Mouse (Mus musculus): Measurements from ENCODE around the gene Spata19.

The Spata19 gene

DNA sequence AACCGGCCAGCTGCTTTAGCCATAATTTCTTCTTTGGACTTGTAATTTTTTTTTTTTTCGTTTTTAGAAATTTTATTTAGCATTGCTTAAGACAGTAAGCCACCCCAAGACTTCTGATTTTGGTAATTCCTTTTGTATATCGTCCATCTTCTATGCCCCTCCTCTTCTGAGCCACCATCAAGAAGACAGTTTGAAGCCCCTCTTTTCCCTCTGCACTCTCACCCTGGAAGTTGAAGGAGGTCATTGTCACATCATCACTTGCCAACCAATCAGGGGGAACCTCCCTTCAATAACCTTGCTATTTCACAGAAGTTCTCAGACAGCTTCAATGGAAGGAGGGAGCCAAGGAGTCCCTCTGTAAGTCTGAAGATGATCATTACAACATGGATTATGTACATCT, at the start of gene Spata19:
Spata19 (plus strand) TSS at position 301 of the 400 bp plus-strand sequence.
- DNase-seq: no peak

DNA sequence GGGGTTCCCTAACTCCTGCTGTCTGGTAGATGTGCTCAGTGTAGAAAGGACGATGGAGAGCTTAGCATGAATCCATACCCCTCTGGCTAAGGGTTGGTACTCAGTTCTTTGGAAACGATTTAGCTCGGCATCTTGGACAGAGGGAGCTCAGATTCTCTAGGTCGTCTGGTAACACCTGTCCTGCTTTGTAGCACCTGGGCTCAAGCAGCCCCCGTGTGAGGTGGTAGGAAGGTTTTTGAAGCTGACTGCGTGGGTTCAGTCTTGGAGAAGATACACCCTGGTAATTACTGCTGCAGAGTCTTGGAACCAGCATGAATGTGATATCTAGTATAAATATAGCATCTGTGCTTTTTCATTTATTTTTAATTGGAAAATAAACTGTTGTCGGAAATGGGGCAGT, 43.5 kb upstream of the Spata19 start:
- DNase-seq: peak; percentile 48

DNA sequence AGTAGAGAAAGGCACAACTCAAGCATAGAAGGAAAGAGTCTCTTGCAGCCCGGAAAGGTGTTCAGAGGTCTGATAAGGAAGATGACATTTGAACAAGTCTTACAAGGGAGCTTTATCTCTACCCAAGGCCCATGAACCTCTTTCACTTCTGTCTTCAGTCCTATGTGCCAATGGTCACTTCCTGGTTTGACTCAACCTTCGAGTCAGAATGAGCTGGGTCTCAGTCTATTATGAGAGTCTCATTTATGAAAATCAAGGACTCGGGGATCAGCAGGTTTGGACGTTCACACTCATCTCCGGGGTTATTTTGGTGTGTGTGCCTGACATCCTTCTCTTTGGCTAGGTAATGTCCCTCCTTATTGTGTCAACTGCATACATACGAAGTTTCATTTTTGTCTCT, 38.7 kb upstream of the Spata19 start:
- DNase-seq: no peak

DNA sequence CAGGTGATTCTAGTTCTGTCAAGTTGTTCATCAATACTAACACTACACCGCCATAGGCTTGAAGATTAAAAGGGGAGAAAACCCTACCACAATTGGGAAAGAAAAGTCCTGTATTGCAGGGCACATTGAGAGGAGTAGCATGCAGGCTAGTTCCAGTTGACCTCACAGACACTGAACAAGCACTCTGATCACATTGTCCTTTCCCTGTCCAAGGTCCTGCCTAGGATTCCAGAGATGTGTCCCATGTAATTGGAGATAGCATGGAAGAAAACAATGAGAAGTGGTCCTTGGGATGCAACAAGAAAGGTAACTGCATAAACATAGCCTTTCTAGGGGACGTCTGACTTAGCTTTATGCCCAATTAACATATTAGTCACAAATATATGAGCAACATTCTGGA, 29.4 kb upstream of the Spata19 start:
- DNase-seq: no peak

DNA sequence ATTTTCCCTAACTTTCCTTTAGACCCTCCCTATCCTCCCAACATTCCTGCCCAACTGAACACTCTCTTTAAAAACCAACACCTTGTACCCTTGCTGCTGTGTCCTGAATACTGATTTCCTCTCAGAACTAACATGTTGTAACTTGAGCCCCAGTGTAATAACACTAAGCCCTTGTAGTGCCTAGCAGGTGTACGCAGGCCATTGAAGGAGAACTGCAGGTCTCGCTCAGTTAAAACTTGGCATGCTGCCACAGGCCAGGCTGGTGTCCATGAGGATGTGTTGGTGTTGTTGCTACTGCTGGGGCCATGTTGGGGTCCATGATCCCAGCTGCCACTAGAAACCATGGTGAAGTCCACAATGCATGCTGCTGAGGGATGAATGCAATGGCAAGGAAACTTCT, 27.5 kb upstream of the Spata19 start:
- no peak for DNase-seq

DNA sequence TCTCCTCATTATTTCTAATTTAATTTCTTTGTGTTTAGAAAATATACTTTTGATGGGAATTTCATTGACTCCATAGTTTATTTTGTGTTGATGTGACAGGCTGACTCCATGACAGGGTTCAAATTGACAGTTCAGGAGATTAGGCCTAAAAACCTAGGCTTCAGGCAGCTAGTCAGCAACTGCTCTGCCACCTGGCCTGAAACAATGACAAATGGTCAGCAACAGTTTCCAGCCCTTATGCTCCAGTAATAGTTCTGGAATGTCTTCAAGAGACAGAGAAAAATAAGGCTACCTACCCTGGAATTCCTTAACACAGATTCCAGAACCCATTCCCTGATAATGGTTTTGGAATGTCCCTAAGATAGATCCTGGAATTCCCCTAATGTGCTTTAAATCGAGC, 20.9 kb upstream of the Spata19 start:
- DNase-seq: no peak

DNA sequence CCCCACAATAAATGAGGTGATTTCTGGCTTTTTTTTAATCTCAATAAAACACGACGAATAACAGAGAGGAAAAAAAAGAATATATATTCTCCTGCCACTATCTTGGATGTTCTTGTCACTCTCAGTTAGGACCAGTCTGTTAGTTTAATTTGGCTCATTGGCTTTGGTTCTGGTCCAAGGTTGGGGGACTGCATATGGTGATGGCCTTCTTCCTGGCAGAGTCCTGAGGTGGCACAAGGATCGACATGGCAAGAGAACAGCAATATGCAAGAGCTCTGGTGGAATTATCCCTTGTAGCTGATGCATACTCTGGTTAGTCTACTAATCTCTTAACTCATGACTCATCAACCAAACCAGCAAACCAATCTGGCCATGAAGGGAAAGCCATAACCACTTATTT, 9.6 kb upstream of the Spata19 start:
- no peak for DNase-seq

DNA sequence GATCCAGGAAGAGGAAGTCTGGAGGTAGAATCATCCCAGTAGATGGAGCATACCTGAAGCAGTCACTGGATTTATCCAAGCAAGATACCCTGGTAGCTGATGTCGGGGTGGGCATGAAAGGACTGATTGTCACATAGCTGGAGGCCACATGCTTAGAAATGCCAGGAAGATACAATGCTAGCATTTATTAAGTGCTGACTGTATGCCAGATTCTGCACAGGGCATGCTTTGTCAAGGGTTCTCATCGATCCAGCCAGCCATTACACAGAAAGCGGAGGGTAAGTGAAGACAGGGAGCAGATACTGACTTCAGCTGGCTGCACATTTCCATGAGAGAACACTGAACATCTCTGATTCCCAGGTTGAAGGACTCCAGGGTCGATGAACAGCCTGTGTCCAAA, 4.6 kb downstream of the Spata19 start:
- peak; percentile 79 for DNase-seq

DNA sequence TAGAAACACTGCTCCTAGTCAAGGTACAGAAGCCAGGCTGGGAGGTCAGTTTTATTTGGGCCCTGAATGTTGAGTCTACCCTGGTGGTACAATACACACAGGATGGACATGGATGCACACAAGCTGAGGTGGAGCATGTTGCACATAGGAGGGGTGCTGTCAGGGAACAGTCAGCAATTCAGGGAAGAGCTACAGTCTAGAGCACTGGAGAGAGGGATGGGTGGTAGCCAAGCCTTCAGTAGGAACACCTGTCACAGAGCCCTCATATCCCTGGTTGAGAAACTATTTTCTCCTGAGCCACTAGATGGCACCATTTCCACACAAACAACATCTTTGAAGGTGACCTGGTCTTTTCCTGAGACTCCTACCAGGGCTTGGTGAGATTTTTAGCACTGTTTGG, 13.1 kb downstream of the Spata19 start:
- peak; percentile 40 for DNase-seq

DNA sequence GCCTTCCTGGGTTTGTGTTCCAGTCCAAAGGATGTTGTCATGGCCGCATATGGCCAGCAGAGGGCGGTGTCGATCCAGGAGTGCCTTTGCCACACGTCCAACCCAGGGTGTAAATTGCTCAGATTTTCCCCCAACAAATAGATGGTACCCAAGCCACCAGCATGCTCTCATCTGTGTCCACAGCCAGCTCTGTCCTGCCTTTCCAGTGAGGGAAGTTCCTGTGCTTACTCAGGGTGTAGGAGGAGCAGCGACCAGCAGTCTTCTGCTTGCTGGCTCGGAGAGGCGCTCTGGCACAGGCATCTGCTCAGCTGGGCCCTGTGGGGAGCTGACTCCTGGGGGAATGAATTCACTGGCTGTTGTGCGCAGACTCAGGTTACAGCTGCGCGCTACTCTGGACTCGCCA, 17.5 kb downstream of the Spata19 start:
- DNase-seq: peak; percentile 75

DNA sequence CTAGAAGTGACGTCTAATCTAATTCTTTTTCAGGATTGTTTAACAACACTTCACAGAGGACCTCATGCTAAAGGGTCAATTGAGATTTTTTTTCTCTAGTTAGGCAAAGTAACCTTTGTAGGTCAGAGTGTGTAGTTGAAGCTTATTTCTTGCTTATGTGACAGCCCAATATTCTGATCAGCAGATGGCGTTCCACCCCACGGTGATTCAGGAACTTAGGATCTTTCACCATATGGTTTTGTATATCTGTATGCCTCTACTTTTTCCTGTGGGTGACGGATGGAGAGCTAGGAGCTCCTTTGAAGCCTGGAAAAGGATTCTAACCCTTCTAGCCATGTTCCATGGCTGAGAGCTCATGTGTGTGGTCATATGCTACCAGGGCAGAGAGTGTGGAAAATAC, 27.9 kb downstream of the Spata19 start:
- peak; percentile 41 for DNase-seq

DNA sequence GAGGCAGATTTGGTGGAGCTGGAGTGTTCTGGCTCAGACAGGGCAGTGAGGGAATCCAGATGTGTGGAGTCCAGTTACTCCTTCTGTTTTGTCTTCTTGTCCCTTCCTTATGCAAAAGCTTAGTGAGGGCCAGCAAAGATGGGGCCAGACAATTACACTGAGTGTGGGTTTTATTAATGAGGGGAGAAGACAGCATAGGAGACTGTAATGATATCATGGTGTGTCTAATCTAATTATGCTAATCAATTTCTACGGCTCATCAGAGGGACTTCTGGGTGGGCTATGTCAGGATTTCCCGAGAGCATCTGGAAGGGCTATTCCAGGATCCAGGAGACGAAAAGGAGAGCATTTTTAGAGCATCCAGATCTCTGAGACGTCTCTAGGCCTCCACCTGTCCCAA, 32.0 kb downstream of the Spata19 start:
- no peak for DNase-seq

DNA sequence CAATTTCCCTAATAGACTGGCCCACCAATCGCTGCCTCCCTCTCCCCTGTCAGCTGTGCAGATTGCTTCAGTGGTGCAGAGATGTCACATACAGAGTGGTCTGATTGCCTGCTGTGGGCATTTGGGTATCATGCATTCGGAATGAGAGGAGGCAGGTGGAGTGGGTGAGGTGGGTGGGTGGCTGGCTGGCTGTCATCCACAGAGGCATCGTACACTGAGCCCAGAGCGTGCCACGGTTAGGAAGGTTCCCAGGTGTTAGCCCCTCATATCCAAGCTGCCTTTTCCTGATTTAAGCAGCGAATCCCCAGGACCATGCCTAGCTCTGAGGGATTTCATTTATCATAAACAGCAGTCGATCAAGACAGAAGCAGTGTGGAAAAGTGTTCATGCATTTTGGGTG, 36.7 kb downstream of the Spata19 start:
- DNase-seq: no peak

DNA sequence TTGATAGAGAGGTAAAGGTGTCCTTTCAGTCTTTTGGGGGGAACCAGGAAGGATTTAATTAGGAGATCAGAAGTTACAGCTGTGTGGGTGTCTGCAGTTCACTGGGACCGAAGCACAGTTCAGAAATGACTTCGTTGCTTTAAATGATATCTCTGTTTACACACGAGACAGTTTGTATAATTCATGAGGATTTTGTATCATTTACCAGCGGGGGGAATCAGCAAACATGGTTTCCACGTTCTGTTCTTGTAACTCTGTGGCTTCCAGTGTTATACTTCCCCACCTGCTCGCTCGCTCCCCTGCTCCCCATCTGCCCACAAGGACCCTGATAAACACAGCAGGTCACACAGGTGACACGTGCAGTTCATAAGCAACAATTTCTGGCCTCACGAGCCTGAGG, 39.3 kb downstream of the Spata19 start:
- no peak for DNase-seq

DNA sequence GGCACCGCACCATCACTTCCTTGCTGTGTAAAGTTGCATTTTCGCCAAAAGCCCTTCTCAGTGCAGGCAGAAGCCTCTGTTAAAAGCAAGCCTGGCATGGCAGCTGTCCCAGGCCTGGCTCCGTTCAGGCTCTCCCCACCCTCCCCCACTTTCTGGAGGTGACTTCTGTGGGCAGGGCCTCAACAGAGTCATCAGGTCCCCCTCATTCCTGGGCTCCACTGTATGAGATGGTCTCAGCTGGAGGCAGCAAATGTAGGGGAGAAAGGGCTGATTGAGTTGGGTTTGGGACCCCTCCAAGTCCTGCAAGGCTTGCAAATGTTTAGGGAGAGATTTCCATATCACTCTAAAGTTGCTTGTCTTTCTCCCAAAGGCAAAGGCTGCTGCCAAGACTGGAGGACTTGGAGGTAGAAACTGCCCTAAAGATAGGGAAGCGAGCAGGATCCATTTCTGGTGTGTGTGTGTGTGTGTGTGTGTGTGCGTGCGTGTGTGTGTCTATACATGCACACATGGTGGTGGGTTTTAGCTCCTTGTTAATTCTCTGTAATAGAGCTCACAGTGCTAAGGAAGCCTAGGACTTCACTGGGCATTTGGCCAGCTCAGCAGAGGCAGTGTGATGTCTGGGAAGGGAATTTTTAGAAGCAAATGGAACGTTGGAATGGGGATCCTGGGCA, 40.9 kb downstream of the Spata19 start:
- peak; percentile 25 for DNase-seq

DNA sequence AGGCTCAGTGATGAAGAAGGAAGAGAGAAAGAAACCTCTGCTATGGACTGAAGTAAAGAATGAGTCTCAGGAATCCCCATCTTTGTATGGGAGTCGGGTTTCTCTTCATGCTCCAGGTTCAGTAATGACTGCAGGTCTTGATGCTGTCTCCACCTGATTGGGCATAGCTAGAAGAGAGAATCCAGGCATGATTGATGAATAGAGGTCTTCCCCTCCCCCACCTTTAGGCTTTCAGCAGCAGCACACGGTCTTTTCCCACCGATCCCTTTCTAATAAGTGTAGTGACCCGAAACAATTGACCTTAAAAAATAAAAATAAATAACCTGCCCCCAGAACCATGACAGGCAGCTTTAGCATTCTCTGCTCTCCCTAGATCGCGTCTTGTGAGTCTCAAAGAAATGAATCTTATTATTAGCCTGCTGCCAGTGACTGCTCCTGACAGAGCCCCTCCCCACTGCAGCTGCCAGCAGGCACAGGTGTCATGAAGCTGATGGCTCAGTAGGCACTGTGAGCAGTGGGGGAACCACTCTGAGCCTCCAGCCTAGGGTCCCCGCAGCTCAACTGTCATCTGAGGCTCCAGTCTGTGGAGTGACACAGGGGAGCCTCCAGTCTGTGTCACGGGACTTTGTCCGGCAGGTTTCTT, 53.3 kb downstream of the Spata19 start:
- DNase-seq: no peak

Data from layer of hippocampus, adult 9-11 months (tissue).